Mouse (Mus musculus) urinary bladder, adult 18-20 months (tissue): ENCODE measurements around the gene Piwil1.
A peak's percentile ranks its signal among the peaks of the same experiment; 100 is the strongest.
"Not testable (repeated sequence)": the region's sequence is repeated elsewhere in the genome, so short reads cannot be mapped to it uniquely, and the experiment has no call there.

ENCODE experiments used
- DNase-seq, 2 experiments: peaks; one replicate each; pipeline ENCODE4 v3.0.0; 2022; ENCODE audit warnings: low spot score in 2 of 2, mixed read lengths in 2 of 2

The Piwil1 gene

GRCm38 (mm10) chr5:128710596-128710995, 8.3 kb downstream of the Piwil1 start:
- no peak for DNase-seq

DNA sequence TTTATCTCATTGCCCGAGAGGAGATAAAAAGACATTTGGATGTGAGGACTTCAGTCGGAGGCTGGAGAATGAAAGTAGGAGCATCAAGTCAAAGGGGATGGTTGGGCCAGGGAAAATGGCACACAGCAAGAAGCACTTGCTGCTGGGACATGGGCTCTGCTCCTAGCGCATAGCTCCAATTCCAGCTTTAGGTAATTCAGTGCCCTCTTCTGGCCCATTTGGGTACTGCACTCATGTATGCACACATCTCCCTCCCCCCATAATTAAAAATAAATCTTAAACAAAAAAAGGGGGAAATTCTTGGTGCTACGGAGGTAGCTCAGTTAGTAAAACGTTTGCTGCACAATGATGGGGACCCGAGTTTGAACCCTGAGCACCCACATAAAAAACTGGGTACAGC, 9.5 kb downstream of the Piwil1 start:
- no peak for DNase-seq

GRCm38 (mm10) chr5:128715171-128715570, 12.8 kb downstream of the Piwil1 start:
- no peak for DNase-seq

GRCm38 (mm10) chr5:128720461-128720860, 18.1 kb downstream of the Piwil1 start:
- DNase-seq = not testable (repeated sequence)

DNA sequence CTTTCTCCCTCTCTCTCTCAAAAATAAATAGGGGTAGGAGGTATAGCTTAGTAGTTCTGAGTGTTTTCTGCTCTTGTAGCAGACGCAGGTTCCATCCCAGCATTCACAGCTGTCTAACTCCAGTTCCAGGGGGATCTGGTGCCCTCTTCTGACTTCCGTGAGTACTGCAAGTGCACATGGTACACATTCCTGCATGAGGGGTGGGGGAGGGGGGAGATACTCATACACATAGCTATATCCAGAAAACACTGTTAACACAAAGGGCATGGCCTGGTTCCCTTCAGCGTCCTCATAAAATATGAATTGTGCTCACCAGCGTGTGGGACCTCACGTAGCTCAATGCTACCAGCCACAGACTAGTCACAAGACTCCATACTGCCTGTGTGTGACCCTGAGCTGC, 27.0 kb downstream of the Piwil1 start:
- DNase-seq = no peak

GRCm38 (mm10) chr5:128730634-128731033, 28.3 kb downstream of the Piwil1 start:
- DNase-seq = peak in 1 of 2 experiments; percentile 10

DNA sequence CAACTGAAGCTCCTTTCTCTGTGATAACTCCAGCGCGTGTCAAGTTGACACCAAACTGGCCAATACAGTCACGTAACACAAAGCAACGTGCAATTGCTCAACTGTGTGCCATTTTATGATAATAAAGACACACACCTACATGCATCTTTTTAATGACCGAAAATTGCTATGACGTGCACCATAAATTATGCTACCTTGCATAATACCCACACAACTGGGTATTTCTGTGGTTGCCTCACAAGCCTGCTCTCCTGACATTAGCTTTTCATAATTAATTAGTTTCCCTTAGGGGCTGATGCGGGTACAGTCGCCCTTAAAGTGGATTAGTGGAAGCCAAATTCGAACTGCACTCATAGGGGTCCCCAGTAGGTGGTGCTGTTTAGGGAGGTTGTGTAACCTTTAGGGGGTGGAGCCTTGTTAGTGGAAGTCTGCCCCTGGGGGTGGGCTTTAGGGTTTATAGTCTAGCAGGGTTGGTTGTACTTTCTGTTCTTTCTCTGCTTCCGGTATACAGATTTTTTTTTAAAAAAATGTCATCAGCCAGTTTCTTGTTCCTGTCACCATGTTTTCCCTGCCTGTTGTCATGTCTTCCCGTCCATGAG, 30.2 kb downstream of the Piwil1 start:
- DNase-seq = no peak

DNA sequence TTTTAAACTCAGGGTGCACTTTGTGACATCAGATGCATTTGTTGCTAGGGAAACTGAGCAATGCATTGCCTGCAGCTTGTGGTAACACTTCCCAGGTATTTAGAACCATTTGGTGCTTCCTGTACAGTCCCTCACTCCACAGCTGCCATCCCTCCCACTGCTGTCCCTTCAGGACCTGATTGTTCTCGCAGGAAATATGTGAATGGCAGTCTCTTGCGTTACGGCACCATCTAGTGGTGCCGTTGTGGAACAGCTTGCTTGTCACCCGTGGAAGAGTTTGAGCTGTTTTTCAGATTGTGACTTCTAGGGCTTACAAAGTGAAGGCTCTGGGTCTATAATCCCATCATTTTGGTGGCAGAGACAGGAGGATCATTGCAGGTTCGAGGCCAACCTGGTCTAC, 31.6 kb downstream of the Piwil1 start:
- DNase-seq = peak in 1 of 2 experiments; percentile 6

GRCm38 (mm10) chr5:128735921-128736320, 33.6 kb downstream of the Piwil1 start:
- no peak for DNase-seq

- no peak for DNase-seq
Measured at GRCm38 (mm10) chr5:128739168-128739837, 37.0 kb downstream of the Piwil1 start.

- no peak for DNase-seq
Measured at GRCm38 (mm10) chr5:128739838-128740171, 37.5 kb downstream of the Piwil1 start.

GRCm38 (mm10) chr5:128744351-128744750, 42.0 kb downstream of the Piwil1 start:
- DNase-seq = no peak

- no peak for DNase-seq
Measured at GRCm38 (mm10) chr5:128745206-128745605, 42.9 kb downstream of the Piwil1 start.

- no peak for DNase-seq
Measured at GRCm38 (mm10) chr5:128746261-128746660, 43.9 kb downstream of the Piwil1 start.

DNA sequence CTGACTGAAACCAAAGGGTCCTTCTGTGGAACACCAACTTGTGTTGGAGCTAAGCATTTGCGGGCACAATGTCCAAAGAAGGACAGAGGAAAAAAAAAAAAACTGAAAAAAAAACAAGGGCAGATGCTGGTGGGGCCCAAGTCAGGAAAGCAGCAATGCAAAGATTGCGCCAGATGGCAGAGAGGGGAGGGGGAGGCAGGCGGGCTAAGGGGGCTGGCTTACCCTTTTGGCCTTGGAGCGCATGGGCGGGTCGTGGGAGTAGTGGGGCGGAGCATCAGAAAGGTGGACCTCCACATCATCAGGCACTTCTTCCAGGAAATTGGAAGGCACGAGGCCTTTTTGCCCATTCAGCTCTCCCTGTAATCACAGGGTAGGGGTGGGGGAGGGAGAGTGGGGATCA, 58.8 kb downstream of the Piwil1 start:
- no peak for DNase-seq

DNA sequence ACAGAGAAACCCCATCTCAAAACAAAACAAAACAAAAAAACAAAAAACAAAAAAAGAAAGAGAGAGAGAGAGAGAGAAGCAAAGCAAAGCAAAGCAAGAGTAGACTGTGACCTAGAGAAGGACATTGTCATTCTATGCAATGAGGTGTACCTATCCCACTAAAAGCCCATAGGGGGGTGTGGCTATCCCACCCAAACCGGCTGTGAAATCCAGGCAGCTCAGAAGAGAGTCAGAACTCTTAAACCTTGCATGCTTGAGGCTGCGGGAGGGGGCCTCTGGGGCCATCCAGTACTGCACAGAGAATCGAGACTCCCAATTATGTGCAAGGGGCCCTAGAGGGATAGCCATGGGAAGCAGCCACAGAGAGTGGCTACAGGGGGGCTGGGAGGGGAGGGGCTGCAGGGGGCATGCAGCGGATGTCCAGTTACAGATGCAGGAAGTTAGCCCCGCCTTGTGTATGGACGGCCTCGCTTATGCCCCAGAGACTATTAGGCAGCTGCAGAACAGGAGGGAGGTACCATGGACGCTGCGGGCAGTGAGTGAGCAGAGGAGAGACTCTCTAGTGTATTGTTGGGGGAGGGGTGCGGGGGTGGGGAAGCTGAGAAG, 66.8 kb downstream of the Piwil1 start:
- DNase-seq = no peak

GRCm38 (mm10) chr5:128776386-128776785, 74.1 kb downstream of the Piwil1 start:
- DNase-seq = no peak

GRCm38 (mm10) chr5:128781621-128782020, 79.3 kb downstream of the Piwil1 start:
- no peak for DNase-seq

- no peak for DNase-seq
Measured at GRCm38 (mm10) chr5:128800592-128800991, 98.3 kb downstream of the Piwil1 start.
